9 mouse cellular contexts compared by ENCODE assay signal in genomic region chr19:53507497-53507896, GRCm38 (mm10). TPM values are rescaled to one million over a fixed set of nuclear protein-coding genes. Genes with fewer than 3 reads are reported as not detected.
A peak's percentile ranks its signal among the peaks of the same experiment; 100 is the strongest.
DNase-seq lines count a peak whose midpoint lies in the region; ATAC-seq lines count a peak whose summit lies in the region.
"Had no signal": no experiment of that assay in that cellular context is flagged by ENCODE, and none has a peak within 500 bp of the region (broad histone marks: within the 10 kb centered on the region; RNA-seq: fewer than 3 reads in every experiment).

No protein-coding gene starts in this region.

- 0 out of 2 replicates have a peak, but pooled peaks cover 5% of the 10 kb centered on the region for H3K4me1 ChIP-seq in neural tube, embryonic 11.5 days (ENCODE audit: control insufficient read depth, insufficient read depth, low read length)
- H3K4me1 ChIP-seq in neural tube, embryonic 15.5 days = peaks cover 4% of the 10 kb centered on the region; the same call in 1 of the 2 replicates

- no peaks in the 10 kb centered on the region for H3K36me3 ChIP-seq in neural tube, embryonic 11.5 days (ENCODE audit: control insufficient read depth, insufficient read depth, low read length)
- H3K36me3 ChIP-seq in neural tube, embryonic 15.5 days = no peaks in the 10 kb centered on the region

- no peak overlapping the region for H3K4me2 ChIP-seq in neural tube, embryonic 11.5 days (ENCODE audit: low read depth)
- H3K4me2 ChIP-seq in neural tube, embryonic 15.5 days = no peak overlapping the region

- intact Hi-C loops in gastrocnemius, postnatal 14 days (cut with DNase I; ENCODE audit: low total_unique reads) = no loop called here
- intact Hi-C loops in heart, postnatal 10 days (cut with DNase I) = no loop called here

- H3K9me3 ChIP-seq in neural tube, embryonic 11.5 days (ENCODE audit: control insufficient read depth, low read length) = no peaks in the 10 kb centered on the region
- no peaks in the 10 kb centered on the region for H3K9me3 ChIP-seq in neural tube, embryonic 15.5 days (replicated peaks)

- DNase-seq in gastrocnemius, postnatal 25 days = peak; percentile 14
- no peak for DNase-seq in gastrocnemius, postnatal 14 days
- DNase-seq in neural tube, embryonic 11.5 days (ENCODE audit: low spot score) = peak; percentile 9
- peak; percentile 52 to 53 for DNase-seq in heart, postnatal 10 days
- peak; percentile 42 to 47 for DNase-seq in thymus, postnatal 10 days (ENCODE audit: low spot score in 2 of 2)
- DNase-seq in natural killer cell, adult 2 months (ENCODE audit: low spot score in 2 of 2) = no peak
- DNase-seq: lung, postnatal 10 days had no signal

- H3K27me3 ChIP-seq in neural tube, embryonic 11.5 days (ENCODE audit: control insufficient read depth, insufficient read depth, low read length) = 0 out of 2 replicates have a peak, but pooled peaks cover 3% of the 10 kb centered on the region
- no peaks in the 10 kb centered on the region for H3K27me3 ChIP-seq in neural tube, embryonic 15.5 days (replicated peaks)

- no peak overlapping the region for H3K4me3 ChIP-seq in neural tube, embryonic 11.5 days (ENCODE audit: low read depth, low read length)
- H3K4me3 ChIP-seq in neural tube, embryonic 15.5 days (replicated peaks) = no peak overlapping the region

- WGBS in neural tube, embryonic 11.5 days = 60% methylated on average over 8 of the region's 8 CpGs
- 61% methylated on average over 8 of the region's 8 CpGs for WGBS in neural tube, embryonic 15.5 days

- no peak overlapping the region for H3K9ac ChIP-seq in neural tube, embryonic 11.5 days (ENCODE audit: low read length)
- no peak overlapping the region for H3K9ac ChIP-seq in neural tube, embryonic 15.5 days (replicated peaks)

- ATAC-seq in neural tube, embryonic 11.5 days (ENCODE audit: insufficient read depth, low FRiP score, low TSS enrichment) = no peak
- no peak for ATAC-seq in neural tube, embryonic 15.5 days (ENCODE audit: low FRiP score)
- ATAC-seq in erythroblast, adult 5-6 weeks (replicated peaks; ENCODE audit: low FRiP score, poor library complexity, severe bottlenecking) = no peak

- no peak overlapping the region for H3K27ac ChIP-seq in neural tube, embryonic 11.5 days (ENCODE audit: low read depth, low read length)
- no peak overlapping the region for H3K27ac ChIP-seq in neural tube, embryonic 15.5 days (replicated peaks)

RNA-seq across cellular contexts. Expression of gene Dusp5, which starts 21.4 kb away (rescaled TPM):
- 1 to 10 TPM; 1.7 to 1.8 TPM for total RNA-seq in gastrocnemius, postnatal 25 days (2021)
- total RNA-seq in gastrocnemius, postnatal 14 days (2021) = 1 to 10 TPM; 1.3 to 2.2 TPM
- 5.0 and 5.4 TPM in 2 replicates for polyA plus RNA-seq in neural tube, embryonic 11.5 days (2014; fragmentation: Nextera tagmentation; extraction: Ambion mirVana)
- polyA plus RNA-seq in neural tube, embryonic 15.5 days (2015; fragmentation: Nextera tagmentation; extraction: Ambion mirVana) = 3.8 and 6.5 TPM in 2 replicates
- 10 to 100 TPM; 10.3 to 14.2 TPM for total RNA-seq in heart, postnatal 10 days (2021)
- total RNA-seq in erythroblast, adult 5-6 weeks (2015; ENCODE audit: low replicate concordance) = 1.9 and 2.9 TPM in 2 replicates
- 0.42 and 1.8 TPM in 2 replicates for total RNA-seq in erythroblast, adult 5-6 weeks (2017; ENCODE audit: low replicate concordance)

Comparison
In these comparisons a context has a peak if more than half of its experiments do, and no peak if none do; other contexts are left out.
1. DNase-seq: peak in gastrocnemius, postnatal 25 days (single experiment), neural tube, embryonic 11.5 days (single experiment), heart, postnatal 10 days (2 of 2) and thymus, postnatal 10 days (2 of 2); none in gastrocnemius, postnatal 14 days (single experiment) and natural killer cell, adult 2 months (0 of 2).